Mouse (Mus musculus) stomach, embryonic 14.5 days (tissue): ENCODE data around the gene Cnrip1. TPM values are rescaled to one million over a fixed set of nuclear protein-coding genes. Genes with fewer than 3 reads are reported as not detected.
"Not testable (repeated sequence)": the region's sequence is repeated elsewhere in the genome, so short reads cannot be mapped to it uniquely, and the experiment has no call there.

ENCODE experiments used
- ATAC-seq: fragments of 200-750 bp; cut with Nextera tagmentation; 2 replicates; pipeline ENCODE4 v1.8.0; 2017; ENCODE audit warnings: low read depth, moderate TSS enrichment; ENCODE audit not compliant: insufficient number of reproducible peaks, insufficient read depth, low FRiP score
- H3K27ac ChIP-seq: fragments of 300-500 bp; sonication (generic); 2 replicates; pipeline ENCODE4 v1.5.1; 2014; ENCODE audit warnings: mild to moderate bottlenecking, low read length, moderate library complexity, mixed read lengths
- H3K27me3 ChIP-seq: fragments of 300-500 bp; sonication (generic); 2 replicates; pipeline ENCODE4 v1.6.1; 2014; ENCODE audit warnings: low read length, control low read depth, mixed read lengths; ENCODE audit not compliant: control insufficient read depth, insufficient read depth
- H3K36me3 ChIP-seq: fragments of 300-500 bp; sonication (generic); 2 replicates; pipeline ENCODE4 v1.6.1; 2014; ENCODE audit warnings: mild to moderate bottlenecking, control low read depth, low read length, moderate library complexity, mixed read lengths; ENCODE audit not compliant: control insufficient read depth, insufficient read depth
- H3K4me1 ChIP-seq: fragments of 300-500 bp; sonication (generic); 2 replicates; pipeline ENCODE4 v1.6.1; 2014; ENCODE audit warnings: low read length, control low read depth, mixed read lengths; ENCODE audit not compliant: control insufficient read depth, insufficient read depth
- H3K4me2 ChIP-seq: fragments of 300-500 bp; sonication (generic); replicated peaks from 2 replicates; pipeline ENCODE4 v1.6.1; 2014; ENCODE audit warnings: low read depth, low read length, control low read depth
- H3K4me3 ChIP-seq: fragments of 300-500 bp; sonication (generic); 2 replicates; pipeline ENCODE4 v1.5.1; 2014; ENCODE audit warnings: low read depth, low read length, control low read depth
- H3K9ac ChIP-seq: fragments of 300-500 bp; sonication (generic); replicated peaks from 2 replicates; pipeline ENCODE4 v1.6.1; 2014; ENCODE audit warnings: low read depth, mild to moderate bottlenecking, control low read depth, low read length, moderate library complexity, mixed read lengths
- H3K9me3 ChIP-seq: fragments of 300-500 bp; sonication (generic); 2 replicates; pipeline ENCODE4 v1.6.1; 2016; ENCODE audit warnings: low read depth, low read length, control low read depth; ENCODE audit not compliant: control insufficient read depth
- WGBS: fragments of 180-500 bp; shearing (Covaris S2); extraction: QIAGEN DNeasy Blood & Tissue Kit; methylation state at CpG from one replicate; pipeline ENCODE4 v1.1.7; 2014; 5-methylcytosine and 5-hydroxymethylcytosine counted together
- polyA plus RNA-seq: library from polyadenylated mRNA; unstranded; fragments of >200 nt; fragmentation: Nextera tagmentation; extraction: Ambion mirVana; gene quantifications from 2 replicates; pipeline ENCODE4 v1.2.1, GENCODE M21; 2014

Cnrip1 gene
- 38.6 and 43.3 TPM in 2 replicates for polyA plus RNA-seq

GRCm38 (mm10) chr11:17051545-17052475 lies at the start of gene Cnrip1, which contains the start of gene Plek:
Gene Cnrip1 (plus strand): TSS chr11:17051586.
Gene Plek (minus strand): TSS chr11:17052381.
- H3K27ac ChIP-seq: peak within 1 kb of the TSS; percentile 72
- H3K9me3 ChIP-seq: no peaks in the 10 kb centered on the region
- WGBS: under 1% methylated on average over 38 of the region's 38 CpGs
- H3K9ac ChIP-seq: peak within 1 kb of the TSS; percentile 37
- H3K4me1 ChIP-seq: no peaks in the 10 kb centered on the region; the same call in 1 of the 2 replicates
- H3K4me3 ChIP-seq: peak within 1 kb of the TSS; percentile 49
- no peaks in the 10 kb centered on the region for H3K36me3 ChIP-seq
- no peaks in the 10 kb centered on the region for H3K27me3 ChIP-seq
- peak; percentile 94; the same call in 1 of the 2 replicates for ATAC-seq
- H3K4me2 ChIP-seq: peak within 1 kb of the TSS; percentile 62

GRCm38 (mm10) chr11:17002739-17003373 lies 48.5 kb upstream of the Cnrip1 start:
- Histone ChIP-seq H3K36me3 (no peaks in the 10 kb centered on the region), H3K4me1 (no peaks in the 10 kb centered on the region), H3K27ac (no peak overlapping the region), H3K9me3 (no peaks in the 10 kb centered on the region), H3K4me3 (no peak overlapping the region), H3K4me2 (no peak overlapping the region), H3K9ac (no peak overlapping the region), H3K27me3 (no peaks in the 10 kb centered on the region)
- ATAC-seq: no peak
- 78% methylated on average over 7 of the region's 7 CpGs for WGBS

GRCm38 (mm10) chr11:17003757-17004156 lies 47.6 kb upstream of the Cnrip1 start:
- no peak overlapping the region for H3K4me2 ChIP-seq
- no peaks in the 10 kb centered on the region for H3K36me3 ChIP-seq
- no peak overlapping the region for H3K4me3 ChIP-seq
- no peak overlapping the region for H3K27ac ChIP-seq
- no peak overlapping the region for H3K9ac ChIP-seq
- H3K9me3 ChIP-seq: no peaks in the 10 kb centered on the region
- no peak for ATAC-seq
- no peaks in the 10 kb centered on the region for H3K27me3 ChIP-seq
- no peaks in the 10 kb centered on the region for H3K4me1 ChIP-seq
- whole genome bisulfite sequencing: 70% methylated on average over 3 of the region's 3 CpGs

- Histone ChIP-seq H3K9ac (no peak overlapping the region), H3K27ac (no peak overlapping the region), H3K36me3 (no peaks in the 10 kb centered on the region), H3K27me3 (no peaks in the 10 kb centered on the region), H3K4me2 (no peak overlapping the region), H3K4me1 (no peaks in the 10 kb centered on the region), H3K4me3 (no peak overlapping the region), H3K9me3 (no peaks in the 10 kb centered on the region)
- WGBS: 79% methylated on average over 4 of the region's 4 CpGs
- no peak for ATAC-seq
These were observed 46.2 kb upstream of the Cnrip1 start for GRCm38 (mm10) chr11:17004899-17005846.

GRCm38 (mm10) chr11:17006526-17006925 lies 44.9 kb upstream of the Cnrip1 start:
- H3K27me3 ChIP-seq, H3K4me1 ChIP-seq, H3K4me2 ChIP-seq, ATAC-seq, H3K9ac ChIP-seq, H3K9me3 ChIP-seq, H3K36me3 ChIP-seq, H3K4me3 ChIP-seq, H3K27ac ChIP-seq: not testable (repeated sequence)
- 77% methylated on average over 2 of the region's 3 CpGs for WGBS

GRCm38 (mm10) chr11:17007517-17008173 lies 43.7 kb upstream of the Cnrip1 start:
- no peak overlapping the region for H3K4me2 ChIP-seq
- H3K4me3 ChIP-seq: no peak overlapping the region
- no peak overlapping the region for H3K27ac ChIP-seq
- WGBS: 86% methylated on average over 5 of the region's 5 CpGs
- no peaks in the 10 kb centered on the region for H3K36me3 ChIP-seq
- ATAC-seq: no peak
- H3K9me3 ChIP-seq: no peaks in the 10 kb centered on the region
- no peak overlapping the region for H3K9ac ChIP-seq
- no peaks in the 10 kb centered on the region for H3K27me3 ChIP-seq
- H3K4me1 ChIP-seq: no peaks in the 10 kb centered on the region

GRCm38 (mm10) chr11:17008498-17008941 lies 42.9 kb upstream of the Cnrip1 start:
- Histone ChIP-seq H3K27ac (no peak overlapping the region), H3K4me1 (no peaks in the 10 kb centered on the region), H3K4me2 (no peak overlapping the region), H3K4me3 (no peak overlapping the region), H3K36me3 (no peaks in the 10 kb centered on the region), H3K9ac (no peak overlapping the region), H3K9me3 (no peaks in the 10 kb centered on the region), H3K27me3 (no peaks in the 10 kb centered on the region)
- ATAC-seq: no peak
- 59% methylated on average over 7 of the region's 7 CpGs for WGBS
